Mouse (Mus musculus) mature B cell (primary cell): ENCODE results near the gene Pitpnb.

Source experiments
- in situ Hi-C: fragments of 300-500 bp; cut with MboI; formaldehyde crosslinking; loops from 2 replicates; pipeline ENCODE4 v1.14.3; 2019

Pitpnb gene

GRCm38 (mm10) chr5:111396199-111396598 is 65.6 kb downstream of the Pitpnb start:
- in situ Hi-C loops = no loop called here

GRCm38 (mm10) chr5:111398471-111398870 is 67.9 kb downstream of the Pitpnb start:
- in situ Hi-C loops = no loop called here

- in situ Hi-C loops = no loop called here
These were observed 68.7 kb downstream of the Pitpnb start for GRCm38 (mm10) chr5:111399271-111399670.

- in situ Hi-C loops = loop anchor here (25.0 kb wide), 1 partner anchor 760 kb away; no protein-coding TSS in a partner anchor
These were observed 71.5 kb downstream of the Pitpnb start for GRCm38 (mm10) chr5:111401879-111402650.

- in situ Hi-C loops = loop anchor here (25.0 kb wide), 1 partner anchor 760 kb away; no protein-coding TSS in a partner anchor
These were observed 72.1 kb downstream of the Pitpnb start for GRCm38 (mm10) chr5:111402651-111402996.

- in situ Hi-C loops = loop anchor here (25.0 kb wide), 1 partner anchor 758 kb away; no protein-coding TSS in a partner anchor
These were observed 74.2 kb downstream of the Pitpnb start for GRCm38 (mm10) chr5:111404721-111405120.

- in situ Hi-C loops = loop anchor here (25.0 kb wide), 1 partner anchor 754 kb away; no protein-coding TSS in a partner anchor
These were observed 78.0 kb downstream of the Pitpnb start for GRCm38 (mm10) chr5:111408470-111409105.

GRCm38 (mm10) chr5:111409412-111410044 is 79.0 kb downstream of the Pitpnb start:
- in situ Hi-C loops = loop anchor here (25.0 kb wide), 1 partner anchor 753 kb away; no protein-coding TSS in a partner anchor

GRCm38 (mm10) chr5:111410665-111411064 is 80.1 kb downstream of the Pitpnb start:
- in situ Hi-C loops = loop anchor here (25.0 kb wide), 1 partner anchor 752 kb away; no protein-coding TSS in a partner anchor

- in situ Hi-C loops = loop anchor here (25.0 kb wide), 1 partner anchor 748 kb away; no protein-coding TSS in a partner anchor
These were observed 83.6 kb downstream of the Pitpnb start for GRCm38 (mm10) chr5:111414192-111414591.

GRCm38 (mm10) chr5:111414770-111415249 is 84.2 kb downstream of the Pitpnb start:
- in situ Hi-C loops = loop anchor here (25.0 kb wide), 1 partner anchor 747 kb away; no protein-coding TSS in a partner anchor

GRCm38 (mm10) chr5:111415575-111415974 is 85.0 kb downstream of the Pitpnb start:
- in situ Hi-C loops = loop anchor here (25.0 kb wide), 1 partner anchor 747 kb away; no protein-coding TSS in a partner anchor

- in situ Hi-C loops = loop anchor here (25.0 kb wide), 1 partner anchor 746 kb away; no protein-coding TSS in a partner anchor
These were observed 85.5 kb downstream of the Pitpnb start for GRCm38 (mm10) chr5:111416048-111416447.

GRCm38 (mm10) chr5:111416591-111417374 is 86.2 kb downstream of the Pitpnb start, which contains the start of gene Mn1:
Gene Mn1 (plus strand): TSS chr5:111417362.
- in situ Hi-C loops = loop anchor here (25.0 kb wide), 1 partner anchor 746 kb away; no protein-coding TSS in a partner anchor

- in situ Hi-C loops = loop anchor here (25.0 kb wide), 1 partner anchor 745 kb away; no protein-coding TSS in a partner anchor
These were observed 87.0 kb downstream of the Pitpnb start for GRCm38 (mm10) chr5:111417378-111418131.

- in situ Hi-C loops = loop anchor here (25.0 kb wide), 1 partner anchor 744 kb away; no protein-coding TSS in a partner anchor
These were observed 87.9 kb downstream of the Pitpnb start for GRCm38 (mm10) chr5:111418202-111419120.

GRCm38 (mm10) chr5:111419121-111419881 is 88.7 kb downstream of the Pitpnb start:
- in situ Hi-C loops = loop anchor here (25.0 kb wide), 1 partner anchor 743 kb away; no protein-coding TSS in a partner anchor
